Mouse (Mus musculus): ENCODE measurements around the gene Ubac2.
A peak's percentile ranks its signal among the peaks of the same experiment; 100 is the strongest.
"Not testable (repeated sequence)": the region's sequence is repeated elsewhere in the genome, so short reads cannot be mapped to it uniquely, and the experiment has no call there.

Ubac2 gene

GRCm38 (mm10) chr14:122042142-122042694 lies 163.8 kb downstream of the Ubac2 start:
- no peak for DNase-seq (ENCODE audit: inconsistent ontology term)

GRCm38 (mm10) chr14:122047784-122048183 lies 169.4 kb downstream of the Ubac2 start:
- DNase-seq (ENCODE audit: inconsistent ontology term) = no peak

- DNase-seq (ENCODE audit: inconsistent ontology term) = no peak
Observed at GRCm38 (mm10) chr14:122048816-122049215, 170.4 kb downstream of the Ubac2 start.

GRCm38 (mm10) chr14:122052896-122053635 lies 174.6 kb downstream of the Ubac2 start:
- no peak for DNase-seq (ENCODE audit: inconsistent ontology term)

GRCm38 (mm10) chr14:122056871-122057270 lies 178.5 kb downstream of the Ubac2 start:
- DNase-seq (ENCODE audit: inconsistent ontology term) = no peak

GRCm38 (mm10) chr14:122057941-122058346 lies 179.5 kb downstream of the Ubac2 start:
- DNase-seq (ENCODE audit: inconsistent ontology term) = no peak

- DNase-seq (ENCODE audit: inconsistent ontology term) = peak; percentile 68
Observed at GRCm38 (mm10) chr14:122060642-122061041, 182.2 kb downstream of the Ubac2 start.

- peak; percentile 20 for DNase-seq (ENCODE audit: inconsistent ontology term)
Observed at GRCm38 (mm10) chr14:122061376-122061775, 183.0 kb downstream of the Ubac2 start.

GRCm38 (mm10) chr14:122062411-122063090 lies 184.1 kb downstream of the Ubac2 start:
- no peak for DNase-seq (ENCODE audit: inconsistent ontology term)

- no peak for DNase-seq (ENCODE audit: inconsistent ontology term)
Observed at GRCm38 (mm10) chr14:122063599-122063998, 185.2 kb downstream of the Ubac2 start.

GRCm38 (mm10) chr14:122064519-122064918 lies 186.1 kb downstream of the Ubac2 start:
- DNase-seq (ENCODE audit: inconsistent ontology term) = peak; percentile 40

GRCm38 (mm10) chr14:122066243-122066642 lies 187.8 kb downstream of the Ubac2 start:
- no peak for DNase-seq (ENCODE audit: inconsistent ontology term)

- DNase-seq (ENCODE audit: inconsistent ontology term) = not testable (repeated sequence)
Observed at GRCm38 (mm10) chr14:122068036-122068435, 189.6 kb downstream of the Ubac2 start.

GRCm38 (mm10) chr14:122068801-122069695 lies 190.6 kb downstream of the Ubac2 start:
- peak; percentile 58 for DNase-seq (ENCODE audit: inconsistent ontology term)

- no peak for DNase-seq (ENCODE audit: inconsistent ontology term)
Observed at GRCm38 (mm10) chr14:122069948-122070347, 191.5 kb downstream of the Ubac2 start.

Measured in Muller cell, postnatal 12 days (primary cell).